Mouse (Mus musculus) B cell, adult 2 months (primary cell): ENCODE measurements around the gene Ear6.
"Not testable (repeated sequence)": the region's sequence is repeated elsewhere in the genome, so short reads cannot be mapped to it uniquely, and the experiment has no call there.

Source experiments
- DNase-seq, 2 experiments: peaks; one replicate each; pipeline ENCODE4 v3.0.0; 2022

Ear6 gene

GRCm38 (mm10) chr14:51853399-51853798, at the start of gene Ear6:
Ear6 (plus strand) TSS chr14:51853699.
- DNase-seq = no peak

- no peak for DNase-seq
Observed at GRCm38 (mm10) chr14:51826625-51827024, 26.9 kb upstream of the Ear6 start.

GRCm38 (mm10) chr14:51827842-51828241, 25.7 kb upstream of the Ear6 start:
- peak; percentile 11 to 15 for DNase-seq

GRCm38 (mm10) chr14:51829188-51829587, 24.3 kb upstream of the Ear6 start:
- DNase-seq = no peak

- DNase-seq = not testable (repeated sequence)
Observed at GRCm38 (mm10) chr14:51838480-51838879, 15.0 kb upstream of the Ear6 start.

GRCm38 (mm10) chr14:51842250-51842649, 11.2 kb upstream of the Ear6 start:
- DNase-seq = no peak

- no peak for DNase-seq
Observed at GRCm38 (mm10) chr14:51842781-51843180, 10.7 kb upstream of the Ear6 start.

- no peak for DNase-seq
Observed at GRCm38 (mm10) chr14:51843882-51844281, 9.6 kb upstream of the Ear6 start.

GRCm38 (mm10) chr14:51846566-51846965, 6.9 kb upstream of the Ear6 start:
- no peak for DNase-seq

- DNase-seq = not testable (repeated sequence)
Observed at GRCm38 (mm10) chr14:51851006-51851405, 2.5 kb upstream of the Ear6 start.

GRCm38 (mm10) chr14:51855280-51855679, 1.8 kb downstream of the Ear6 start:
- not testable (repeated sequence) for DNase-seq

GRCm38 (mm10) chr14:51863603-51864002, 10.1 kb downstream of the Ear6 start:
- not testable (repeated sequence) for DNase-seq

GRCm38 (mm10) chr14:51870756-51871155, 17.3 kb downstream of the Ear6 start:
- no peak for DNase-seq

GRCm38 (mm10) chr14:51871741-51872140, 18.2 kb downstream of the Ear6 start:
- no peak for DNase-seq

- no peak for DNase-seq
Observed at GRCm38 (mm10) chr14:51877517-51877916, 24.0 kb downstream of the Ear6 start.

GRCm38 (mm10) chr14:51883527-51884030, 30.1 kb downstream of the Ear6 start:
- peak; percentile 81 to 86 for DNase-seq

- DNase-seq = peak in 1 of 2 experiments; percentile 6
Observed at GRCm38 (mm10) chr14:51884031-51884544, 30.6 kb downstream of the Ear6 start.

GRCm38 (mm10) chr14:51884598-51885331, 31.3 kb downstream of the Ear6 start, which contains the start of gene Mettl17:
Mettl17 (plus strand) TSS chr14:51884842.
- peak; percentile 95 to 97 for DNase-seq

GRCm38 (mm10) chr14:51886051-51886450, 32.6 kb downstream of the Ear6 start:
- no peak for DNase-seq

GRCm38 (mm10) chr14:51889833-51890232, 36.3 kb downstream of the Ear6 start:
- DNase-seq = no peak

- DNase-seq = no peak
Observed at GRCm38 (mm10) chr14:51892191-51892939, 38.9 kb downstream of the Ear6 start, which contains the start of gene Slc39a2. Slc39a2 (plus strand) TSS chr14:51892889.

- no peak for DNase-seq
Observed at GRCm38 (mm10) chr14:51893094-51893794, 39.7 kb downstream of the Ear6 start.

- DNase-seq = no peak
Observed at GRCm38 (mm10) chr14:51893809-51894208, 40.3 kb downstream of the Ear6 start.
